Mouse (Mus musculus) intestine, embryonic 16.5 days (tissue): ENCODE data around the gene Ift22. TPM values are rescaled to one million over a fixed set of nuclear protein-coding genes. Genes with fewer than 3 reads are reported as not detected.

Experiments
- ATAC-seq: fragments of 200-750 bp; cut with Nextera tagmentation; 2 replicates; pipeline ENCODE4 v1.8.0; 2017; ENCODE audit warnings: moderate TSS enrichment, moderate library complexity
- H3K27ac ChIP-seq: fragments of 300-500 bp; sonication (generic); 2 replicates; pipeline ENCODE4 v1.5.1; 2014; ENCODE audit warnings: mild to moderate bottlenecking, low read length
- H3K27me3 ChIP-seq: fragments of 300-500 bp; sonication (generic); replicated peaks from 2 replicates; pipeline ENCODE4 v1.6.1; 2014; ENCODE audit warnings: low read length, control low read depth, mixed read lengths; ENCODE audit not compliant: control insufficient read depth, insufficient read depth
- H3K36me3 ChIP-seq: fragments of 300-500 bp; sonication (generic); 2 replicates; pipeline ENCODE4 v1.6.1; 2014; ENCODE audit warnings: low read length, control low read depth; ENCODE audit not compliant: control insufficient read depth, insufficient read depth
- H3K4me1 ChIP-seq: fragments of 300-500 bp; sonication (generic); 2 replicates; pipeline ENCODE4 v1.6.1; 2014; ENCODE audit warnings: low read length, control low read depth, mixed read lengths; ENCODE audit not compliant: control insufficient read depth, insufficient read depth
- H3K4me2 ChIP-seq: fragments of 300-500 bp; sonication (generic); 2 replicates; pipeline ENCODE4 v1.6.1; 2014; ENCODE audit warnings: low read depth, low read length, control low read depth
- H3K4me3 ChIP-seq: fragments of 300-500 bp; sonication (generic); 2 replicates; pipeline ENCODE4 v1.5.1; 2014; ENCODE audit warnings: mild to moderate bottlenecking, low read length
- H3K9ac ChIP-seq: fragments of 300-500 bp; sonication (generic); 2 replicates; pipeline ENCODE4 v1.6.1; 2014; ENCODE audit warnings: low read depth, low read length
- H3K9me3 ChIP-seq: fragments of 300-500 bp; sonication (generic); 2 replicates; pipeline ENCODE4 v1.6.1; 2016; ENCODE audit warnings: low read length, control low read depth; ENCODE audit not compliant: control insufficient read depth
- WGBS: fragments of 180-500 bp; shearing (Covaris S2); extraction: QIAGEN DNeasy Blood & Tissue Kit; methylation state at CpG from one replicate; pipeline ENCODE4 v1.1.7; 2014; 5-methylcytosine and 5-hydroxymethylcytosine counted together
- polyA plus RNA-seq: library from polyadenylated mRNA; unstranded; fragments of >200 nt; fragmentation: Nextera tagmentation; extraction: Ambion mirVana; gene quantifications from 2 replicates; pipeline ENCODE4 v1.2.1, GENCODE M21; 2015

Ift22 gene
- polyA plus RNA-seq, 1 experiment from 2014 or later = 52.4 TPM

DNA sequence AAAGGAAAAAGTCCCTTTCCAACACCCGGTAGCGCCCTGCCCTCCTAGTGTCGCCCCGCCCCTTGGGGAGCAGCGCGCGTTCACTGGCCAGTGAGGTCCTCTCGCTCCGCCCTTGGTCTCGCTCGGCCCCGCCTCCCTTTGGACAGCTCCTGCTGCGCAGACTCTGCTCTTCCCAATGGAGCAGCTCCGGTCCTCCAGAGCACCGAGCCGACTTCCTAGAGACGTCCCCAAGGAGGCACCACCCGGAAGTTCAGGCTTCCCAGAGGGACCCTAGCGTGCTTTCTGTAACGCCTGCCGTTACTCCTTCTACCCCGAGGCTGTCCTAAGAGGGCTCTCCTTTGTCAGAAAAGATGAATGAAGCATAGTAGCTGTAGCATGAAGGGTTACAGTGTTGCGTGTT, 45.1 kb downstream of the Ift22 start, which contains the start of gene Fis1:
Gene Fis1, plus strand, starts transcription at position 261 of the 400 bp plus-strand sequence.
- Histone ChIP-seq H3K36me3 (no peaks in the 10 kb centered on the region), H3K27me3 (no peaks in the 10 kb centered on the region), H3K4me3 (peak within 1 kb of the TSS; percentile 69), H3K4me2 (peak within 1 kb of the TSS; percentile 54), H3K9ac (peak within 1 kb of the TSS; percentile 77), H3K9me3 (no peaks in the 10 kb centered on the region), H3K27ac (peak within 1 kb of the TSS; percentile 67), H3K4me1 (peaks cover 8% of the 10 kb centered on the region; the same call in 1 of the 2 replicates)
- 0% methylated on average over 23 of the region's 23 CpGs for WGBS
- ATAC-seq = peak; percentile 99

- peak overlapping the region; percentile 67 for H3K27ac ChIP-seq
- H3K9me3 ChIP-seq = no peaks in the 10 kb centered on the region
- no peaks in the 10 kb centered on the region for H3K27me3 ChIP-seq
- H3K36me3 ChIP-seq = no peaks in the 10 kb centered on the region
- H3K4me1 ChIP-seq = peaks cover 8% of the 10 kb centered on the region; the same call in 1 of the 2 replicates
- ATAC-seq = peak; percentile 53
- peak overlapping the region; percentile 77 for H3K9ac ChIP-seq
- 1% methylated on average over 12 of the region's 12 CpGs for WGBS
- H3K4me2 ChIP-seq = peak overlapping the region; percentile 53
- H3K4me3 ChIP-seq = peak overlapping the region; percentile 69
These were observed 45.5 kb downstream of the Ift22 start for GRCm38 (mm10) chr5:136953440-136953951.

DNA sequence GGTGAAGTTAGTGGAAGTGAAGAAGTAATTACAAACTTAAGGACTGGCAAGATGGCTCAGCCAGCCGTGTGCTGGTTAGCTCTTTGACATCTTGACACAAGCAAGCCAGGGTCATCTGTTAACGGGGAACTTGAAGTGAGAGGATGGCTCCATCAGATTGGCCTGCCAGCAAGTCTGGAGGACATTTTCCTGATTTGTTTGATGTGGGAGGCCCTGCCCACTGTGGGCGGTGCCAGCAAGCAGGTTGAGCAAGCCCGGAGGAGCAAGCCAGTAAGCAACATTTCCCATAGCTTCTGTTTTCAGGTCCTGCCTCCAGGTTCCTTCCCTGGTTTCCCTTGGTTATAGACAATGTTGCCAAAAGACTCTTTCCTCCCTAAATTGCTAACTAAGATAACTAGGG, 47.7 kb downstream of the Ift22 start:
- H3K27me3 ChIP-seq = no peaks in the 10 kb centered on the region
- H3K4me2 ChIP-seq = no peak overlapping the region
- peaks cover 11% of the 10 kb centered on the region for H3K4me1 ChIP-seq
- no peak overlapping the region for H3K9ac ChIP-seq
- 82% methylated on average over 4 of the region's 4 CpGs for WGBS
- no peak overlapping the region for H3K27ac ChIP-seq
- no peak overlapping the region for H3K4me3 ChIP-seq
- H3K36me3 ChIP-seq = no peaks in the 10 kb centered on the region
- ATAC-seq = no peak
- no peaks in the 10 kb centered on the region for H3K9me3 ChIP-seq

- WGBS = 60% methylated on average over 1 of the region's 1 CpGs
- Histone ChIP-seq H3K4me2 (no peak overlapping the region), H3K27ac (peak overlapping the region; percentile 68), H3K4me1 (peaks cover 17% of the 10 kb centered on the region), H3K27me3 (no peaks in the 10 kb centered on the region), H3K36me3 (no peaks in the 10 kb centered on the region), H3K9me3 (no peaks in the 10 kb centered on the region), H3K4me3 (no peak overlapping the region), H3K9ac (no peak overlapping the region)
- no peak for ATAC-seq
These were observed 49.3 kb downstream of the Ift22 start for GRCm38 (mm10) chr5:136957250-136957649.

DNA sequence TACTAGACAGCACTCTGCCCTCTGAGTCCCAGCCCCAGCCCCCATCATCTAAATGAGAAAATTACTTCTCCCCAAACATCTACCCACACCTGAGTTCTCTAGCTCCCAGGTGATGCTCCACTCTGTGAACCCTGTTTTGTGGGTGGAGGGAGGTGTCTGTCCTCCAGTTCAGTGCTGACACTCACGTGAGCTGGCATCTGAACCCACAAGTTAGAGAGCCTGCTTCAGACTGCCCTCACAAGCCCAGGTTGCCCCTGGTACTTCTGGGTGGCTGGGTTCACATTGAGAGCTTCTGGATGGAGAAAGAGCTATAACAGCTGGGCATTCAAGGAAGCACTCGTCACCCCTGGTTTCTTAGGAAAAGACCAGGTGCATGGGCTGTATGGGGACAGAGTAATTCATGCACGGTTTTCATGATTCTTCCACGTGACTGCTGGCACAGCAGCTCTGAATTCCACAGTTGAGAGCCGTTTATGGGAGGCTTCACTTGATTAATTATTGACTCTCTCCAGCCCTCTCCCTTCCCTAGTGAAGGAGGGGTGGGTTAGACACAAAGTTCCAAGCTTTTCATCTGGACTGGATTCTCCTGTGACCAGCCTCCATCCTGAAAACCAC, 51.1 kb downstream of the Ift22 start:
- ATAC-seq = peak; percentile 65
- peak overlapping the region; percentile 46; the same call in 1 of the 2 replicates for H3K9ac ChIP-seq
- H3K27ac ChIP-seq = peak overlapping the region; percentile 94
- peak overlapping the region; percentile 27 for H3K4me2 ChIP-seq
- no peaks in the 10 kb centered on the region for H3K9me3 ChIP-seq
- peaks cover 26% of the 10 kb centered on the region for H3K4me1 ChIP-seq
- H3K36me3 ChIP-seq = peaks cover 1% of the 10 kb centered on the region; the same call in 1 of the 2 replicates
- WGBS = 33% methylated on average over 5 of the region's 5 CpGs
- no peaks in the 10 kb centered on the region for H3K27me3 ChIP-seq
- H3K4me3 ChIP-seq = no peak overlapping the region

DNA sequence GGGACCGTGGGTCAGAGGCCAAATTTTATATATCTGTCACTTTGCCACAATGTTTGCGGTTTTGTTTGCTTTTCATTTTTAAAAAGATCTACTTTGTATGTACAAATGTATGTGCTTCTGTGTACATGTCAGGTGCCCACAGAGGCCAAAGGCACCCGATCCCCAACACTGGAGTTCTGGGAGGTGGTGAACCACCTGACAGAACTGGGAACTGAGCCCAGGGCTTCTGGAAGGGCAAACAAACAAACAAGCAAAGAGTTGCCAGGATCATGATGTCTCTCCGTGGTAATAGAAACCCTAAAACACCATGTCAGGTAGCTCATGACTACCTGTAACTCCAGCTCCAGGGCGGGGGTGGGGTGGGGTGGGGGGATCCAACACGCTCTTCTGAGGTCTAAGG, 52.1 kb downstream of the Ift22 start:
- Histone ChIP-seq H3K4me3 (no peak overlapping the region), H3K9ac (no peak overlapping the region), H3K4me2 (no peak overlapping the region), H3K36me3 (peaks cover 3% of the 10 kb centered on the region; the same call in 1 of the 2 replicates), H3K9me3 (no peaks in the 10 kb centered on the region), H3K4me1 (peaks cover 31% of the 10 kb centered on the region), H3K27ac (peak overlapping the region; percentile 39; the same call in 1 of the 2 replicates), H3K27me3 (no peaks in the 10 kb centered on the region)
- 88% methylated on average over 6 of the region's 6 CpGs for WGBS
- no peak for ATAC-seq

GRCm38 (mm10) chr5:136961334-136961982, 53.5 kb downstream of the Ift22 start:
- peaks cover 3% of the 10 kb centered on the region; the same call in 1 of the 2 replicates for H3K36me3 ChIP-seq
- H3K9me3 ChIP-seq = no peaks in the 10 kb centered on the region
- peaks cover 42% of the 10 kb centered on the region for H3K4me1 ChIP-seq
- peak overlapping the region; percentile 81 for H3K4me2 ChIP-seq
- peak overlapping the region; percentile 88 for H3K9ac ChIP-seq
- peak; percentile 1; the same call in 1 of the 2 replicates for ATAC-seq
- no peaks in the 10 kb centered on the region for H3K27me3 ChIP-seq
- WGBS = 29% methylated on average over 5 of the region's 5 CpGs
- H3K4me3 ChIP-seq = peak overlapping the region; percentile 77
- H3K27ac ChIP-seq = peak overlapping the region; percentile 88

DNA sequence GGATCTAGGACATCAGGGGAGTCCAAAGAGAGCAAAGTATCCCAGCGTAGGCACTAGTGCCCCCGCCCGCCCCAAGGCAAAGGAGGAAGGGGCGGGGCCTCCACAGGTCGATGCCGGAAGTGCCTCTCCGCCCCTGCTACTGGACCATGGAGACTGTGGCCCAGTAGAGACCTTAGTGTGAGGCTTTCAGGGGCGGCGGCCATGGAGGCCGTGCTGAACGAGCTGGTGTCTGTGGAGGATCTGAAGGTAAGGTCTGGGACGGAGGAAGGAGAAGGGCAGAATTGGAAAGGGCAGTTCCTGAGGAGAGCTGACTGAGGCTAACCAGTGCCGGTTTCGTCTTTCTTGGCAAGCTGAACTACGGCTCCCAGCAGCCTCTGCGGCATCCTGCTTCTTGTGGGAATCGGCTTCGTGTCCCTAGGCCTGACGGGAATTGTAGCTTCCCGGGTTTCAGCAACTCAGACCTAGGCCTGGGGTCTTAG, 54.1 kb downstream of the Ift22 start:
- peaks cover 3% of the 10 kb centered on the region; the same call in 1 of the 2 replicates for H3K36me3 ChIP-seq
- H3K27me3 ChIP-seq = no peaks in the 10 kb centered on the region
- H3K4me3 ChIP-seq = peak overlapping the region; percentile 77
- peak overlapping the region; percentile 88 for H3K9ac ChIP-seq
- under 1% methylated on average over 20 of the region's 20 CpGs for WGBS
- peak overlapping the region; percentile 88 for H3K27ac ChIP-seq
- no peaks in the 10 kb centered on the region for H3K9me3 ChIP-seq
- H3K4me2 ChIP-seq = peak overlapping the region; percentile 81
- H3K4me1 ChIP-seq = peaks cover 48% of the 10 kb centered on the region
- peak; percentile 79 for ATAC-seq

DNA sequence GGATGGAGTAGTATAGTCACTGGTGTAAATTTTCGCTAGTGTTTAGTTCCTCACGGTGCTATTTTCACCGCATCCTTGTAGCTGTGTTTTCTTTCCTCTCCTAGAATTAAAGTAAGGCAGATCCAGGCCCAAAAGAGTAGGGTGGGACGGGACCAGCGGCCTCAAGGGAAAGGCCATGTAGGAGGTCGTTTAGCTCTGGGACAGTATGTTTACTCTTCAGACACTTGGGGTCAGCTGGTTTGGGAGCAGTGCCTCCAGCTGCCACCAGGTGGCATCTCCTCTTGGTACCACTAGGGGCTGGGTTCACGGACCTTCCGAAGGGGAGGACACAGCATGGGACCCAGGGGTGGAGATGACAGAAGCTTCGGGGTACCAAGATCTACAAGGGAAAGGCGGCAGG, 54.6 kb downstream of the Ift22 start:
- H3K27me3 ChIP-seq = no peaks in the 10 kb centered on the region
- ATAC-seq = peak; percentile 36
- under 1% methylated on average over 10 of the region's 10 CpGs for WGBS
- peak overlapping the region; percentile 88 for H3K27ac ChIP-seq
- peaks cover 53% of the 10 kb centered on the region for H3K4me1 ChIP-seq
- peaks cover 3% of the 10 kb centered on the region; the same call in 1 of the 2 replicates for H3K36me3 ChIP-seq
- H3K4me2 ChIP-seq = peak overlapping the region; percentile 81
- H3K4me3 ChIP-seq = peak overlapping the region; percentile 77
- H3K9ac ChIP-seq = peak overlapping the region; percentile 88
- H3K9me3 ChIP-seq = no peaks in the 10 kb centered on the region
